Mouse (Mus musculus): ENCODE measurements around the gene Spg7.
"Not testable (repeated sequence)": the region's sequence is repeated elsewhere in the genome, so short reads cannot be mapped to it uniquely, and the experiment has no call there.

The Spg7 gene

DNA sequence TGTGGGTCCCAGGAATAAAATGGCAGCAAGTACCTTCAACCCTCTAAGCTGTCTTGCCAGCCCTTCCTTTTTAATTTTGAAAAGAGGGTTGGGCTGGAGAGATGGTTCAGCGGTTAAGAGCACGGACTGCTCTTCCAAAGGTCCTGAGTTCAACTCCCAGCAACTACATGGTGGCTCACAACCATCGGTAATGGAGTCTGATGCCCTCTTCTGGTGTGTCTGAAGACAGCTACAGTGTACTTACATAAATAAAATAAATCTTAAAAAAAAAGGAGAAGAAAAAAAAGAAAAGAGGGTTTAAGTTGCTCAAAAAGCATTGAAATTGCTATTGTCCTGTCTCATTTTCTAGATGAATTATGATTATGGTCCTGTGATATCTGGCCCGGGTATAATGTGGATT is 38.5 kb downstream of the Spg7 start:
- DNase-seq, result no peak

DNA sequence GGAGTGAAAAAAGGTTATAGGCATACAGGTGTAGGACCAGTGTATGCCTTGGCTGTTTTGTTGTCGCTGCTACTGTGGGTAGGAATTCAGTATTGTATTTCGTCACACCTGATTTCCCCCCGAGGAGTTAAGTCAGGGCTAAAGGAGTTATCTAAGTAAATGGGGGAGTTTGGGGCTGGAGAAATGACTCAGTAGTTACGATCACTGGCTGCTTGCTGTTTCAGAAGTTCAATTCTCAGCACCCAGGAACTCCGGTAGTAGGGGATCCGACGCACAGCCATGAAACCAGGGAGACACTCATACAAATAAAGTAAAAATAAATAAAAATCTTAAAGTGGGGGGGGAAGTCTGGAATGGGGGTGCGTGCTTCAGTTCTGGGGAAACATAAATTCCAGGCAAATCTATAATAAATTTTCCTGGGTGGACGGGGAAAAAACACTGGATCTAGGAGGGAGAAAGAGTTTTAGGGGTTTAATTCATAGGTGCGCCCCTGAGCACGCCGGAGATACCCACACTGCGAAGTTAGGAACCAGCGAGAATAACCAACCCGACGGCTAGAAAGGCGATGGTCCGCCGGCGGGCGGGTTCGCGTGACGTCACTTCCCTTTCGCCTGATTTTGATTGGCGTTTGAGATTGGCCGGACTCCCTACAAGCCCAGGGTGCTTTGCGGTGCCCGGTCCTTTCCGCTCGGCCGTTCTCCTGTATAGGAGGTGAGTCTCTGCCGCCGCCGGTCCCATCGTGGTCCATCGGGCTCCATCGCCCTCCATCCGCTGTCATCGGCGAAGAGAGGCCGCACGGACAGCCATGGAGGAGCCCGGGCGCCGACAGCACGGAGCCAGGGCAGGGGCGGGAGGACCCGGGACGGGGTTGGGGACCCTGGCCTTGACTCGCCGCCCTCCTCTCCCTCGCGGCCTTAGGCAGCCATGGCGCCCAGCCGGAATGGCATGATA is 39.3 kb downstream of the Spg7 start, which contains the start of gene Rpl13:
Gene Rpl13 (plus strand): TSS at position 616 of the 951 bp plus-strand sequence.
- DNase-seq, result peak; percentile 100

DNA sequence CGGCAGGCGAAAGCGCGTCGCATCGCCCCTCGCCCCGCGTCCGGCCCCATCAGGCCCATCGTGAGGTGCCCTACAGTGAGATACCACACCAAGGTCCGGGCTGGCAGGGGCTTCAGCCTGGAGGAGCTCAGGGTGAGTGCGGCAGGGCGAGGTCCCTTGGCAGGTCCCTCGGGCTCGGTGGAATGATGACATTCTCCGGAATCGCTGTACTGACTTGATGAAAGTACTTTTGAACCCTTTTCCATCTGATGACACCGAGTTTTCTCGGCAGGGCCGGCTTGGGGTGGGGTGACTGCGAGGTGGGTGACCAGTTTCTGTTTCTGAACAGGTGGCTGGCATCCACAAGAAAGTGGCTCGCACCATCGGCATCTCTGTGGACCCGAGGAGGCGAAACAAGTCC is 40.1 kb downstream of the Spg7 start:
- DNase-seq, result not testable (repeated sequence)

DNA sequence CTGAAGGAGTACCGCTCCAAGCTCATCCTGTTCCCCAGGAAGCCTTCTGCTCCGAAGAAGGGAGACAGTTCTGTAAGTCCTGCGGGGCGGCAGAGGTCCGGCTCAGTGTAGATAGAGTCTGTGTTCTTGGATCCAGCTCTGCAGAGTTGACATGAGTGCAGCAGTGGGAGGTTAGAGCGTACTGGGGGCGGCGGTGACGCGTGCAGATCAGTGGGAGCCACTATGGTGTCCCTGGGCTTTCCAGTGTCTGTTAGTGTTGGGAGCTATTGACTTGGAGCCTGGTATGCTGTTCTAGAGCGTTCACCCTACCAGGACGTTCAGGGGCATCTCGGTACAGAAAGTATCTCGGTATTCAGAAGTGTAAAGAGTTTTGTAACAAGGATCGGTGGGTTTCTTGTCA is 40.5 kb downstream of the Spg7 start:
- no peak for DNase-seq

DNA sequence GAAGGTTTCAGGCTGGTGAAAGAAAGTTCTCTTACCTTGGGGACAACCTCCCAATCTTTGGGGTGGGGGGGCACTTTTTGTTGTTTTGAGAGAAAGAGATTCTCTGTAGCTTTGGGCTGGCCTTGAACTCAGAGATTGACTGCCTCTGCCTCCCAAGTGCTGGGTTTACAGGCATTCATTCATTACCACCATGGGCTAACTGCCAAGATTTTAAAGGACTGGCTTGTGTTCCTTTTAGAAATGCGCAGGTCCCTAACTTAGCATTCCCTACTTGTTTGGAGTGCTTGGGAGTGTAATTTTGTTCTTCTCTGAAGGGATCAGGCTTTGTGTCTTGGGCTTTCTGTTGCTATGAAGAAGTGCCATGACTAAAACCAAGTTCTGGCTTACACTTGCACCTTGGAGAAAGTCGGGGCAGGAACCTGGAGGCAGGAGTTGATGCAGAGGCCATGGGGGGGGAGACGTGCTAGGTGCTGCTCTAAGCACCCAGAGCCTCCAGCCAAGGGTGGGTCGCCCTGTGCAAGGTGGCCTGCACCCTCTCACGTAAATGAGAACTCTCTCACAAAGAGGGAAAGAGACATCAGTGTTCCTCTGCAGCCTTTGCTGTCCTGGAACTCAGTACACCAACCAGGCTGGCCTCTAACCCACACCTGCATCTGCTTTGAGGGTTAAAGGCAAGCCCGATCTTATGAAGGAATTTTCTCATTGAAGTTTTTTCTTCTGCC is 41.5 kb downstream of the Spg7 start:
- DNase-seq, result no peak

DNA sequence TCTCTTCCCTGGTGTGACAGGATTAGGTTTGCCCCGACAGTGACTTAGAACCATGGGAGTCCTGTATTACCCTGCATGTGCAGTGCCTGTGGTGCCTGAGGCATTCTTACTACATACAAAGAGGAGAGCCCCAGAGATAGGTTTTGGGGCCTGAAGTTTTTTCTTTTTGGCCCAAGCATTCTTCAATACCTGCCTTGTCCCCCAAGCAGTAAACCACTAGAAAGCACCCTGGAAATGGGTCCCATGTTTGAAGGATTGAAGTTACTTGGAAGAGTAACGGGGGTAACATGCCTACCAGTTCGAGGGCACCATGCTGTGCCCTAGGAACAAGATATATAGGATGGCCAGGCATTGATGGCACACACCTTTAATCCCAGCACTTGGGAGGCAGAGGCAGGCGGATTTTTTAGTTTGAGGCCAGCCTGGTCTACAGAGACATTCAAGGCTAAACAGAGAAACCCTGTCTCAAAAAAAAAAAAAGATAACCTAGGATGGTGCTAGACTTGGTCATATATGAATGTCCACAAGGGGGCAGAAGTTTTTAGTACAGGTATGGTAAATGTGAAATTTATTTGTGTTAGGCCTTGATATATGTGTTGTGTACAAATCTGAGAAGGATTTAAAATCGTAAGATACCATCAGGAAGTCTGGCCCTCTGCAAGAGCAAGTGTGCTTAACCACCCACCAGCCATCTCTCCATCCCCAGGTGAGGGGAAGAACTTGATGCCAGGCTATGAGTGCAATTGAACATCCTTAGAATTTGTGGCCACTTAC is 43.0 kb downstream of the Spg7 start:
- DNase-seq, result no peak

DNA sequence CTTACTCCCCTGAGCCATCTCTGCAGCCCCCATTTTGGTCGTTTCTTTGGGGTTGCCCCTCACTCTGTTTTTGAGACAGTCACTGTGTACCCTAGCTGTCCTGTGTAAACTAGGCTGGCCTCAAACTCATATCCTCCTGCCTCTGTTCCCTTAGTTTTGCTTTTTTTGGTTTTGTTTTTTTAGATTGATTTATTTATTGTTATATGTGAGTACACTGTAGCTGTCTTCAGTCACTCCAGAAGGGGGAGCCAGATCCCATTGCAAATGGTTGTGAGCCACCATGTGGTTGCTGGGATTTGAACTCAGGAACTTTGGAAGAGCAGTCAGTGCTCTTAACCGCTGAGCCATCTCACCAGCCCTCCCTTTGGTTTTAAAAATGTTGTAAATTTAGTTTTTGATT is 43.8 kb downstream of the Spg7 start:
- no peak for DNase-seq

DNA sequence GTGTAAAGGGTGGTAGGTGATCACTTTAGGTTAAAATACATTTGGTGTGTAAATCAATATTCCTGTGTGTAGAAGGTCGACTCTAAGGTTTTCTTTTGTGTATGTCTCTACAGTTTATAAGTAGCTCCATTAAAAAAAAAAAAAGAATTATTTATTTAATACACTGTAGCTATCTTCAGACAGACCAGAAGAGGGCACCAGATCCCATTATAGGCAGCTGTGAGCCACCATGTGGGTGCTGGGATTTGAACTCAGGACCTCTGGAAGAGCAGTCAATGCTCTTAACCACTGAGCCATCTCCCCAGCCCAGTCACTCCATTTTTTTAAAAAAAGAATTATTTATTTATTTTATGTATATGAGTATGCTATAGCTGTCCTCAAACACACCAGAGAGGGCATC is 45.3 kb downstream of the Spg7 start:
- no peak for DNase-seq

DNA sequence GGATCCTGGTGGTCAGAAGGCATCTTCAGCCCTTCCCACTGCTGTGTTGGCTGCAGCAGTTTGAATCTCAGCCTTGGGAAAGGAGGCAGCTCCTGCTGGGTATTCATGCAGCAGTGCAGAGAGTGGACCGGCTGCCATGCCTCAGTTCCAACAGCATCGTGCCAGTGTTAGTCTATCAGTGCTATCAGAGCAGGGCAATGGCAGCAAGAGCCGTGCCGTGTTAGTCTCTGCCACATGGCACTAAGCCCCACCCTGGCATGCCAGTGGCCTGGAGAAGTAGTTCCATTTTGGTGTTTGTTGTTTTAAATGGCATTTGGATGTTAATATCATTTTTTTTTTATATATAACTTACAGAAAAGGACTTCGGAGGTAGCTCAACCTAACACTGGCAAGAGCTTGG is 46.2 kb downstream of the Spg7 start:
- no peak for DNase-seq

DNA sequence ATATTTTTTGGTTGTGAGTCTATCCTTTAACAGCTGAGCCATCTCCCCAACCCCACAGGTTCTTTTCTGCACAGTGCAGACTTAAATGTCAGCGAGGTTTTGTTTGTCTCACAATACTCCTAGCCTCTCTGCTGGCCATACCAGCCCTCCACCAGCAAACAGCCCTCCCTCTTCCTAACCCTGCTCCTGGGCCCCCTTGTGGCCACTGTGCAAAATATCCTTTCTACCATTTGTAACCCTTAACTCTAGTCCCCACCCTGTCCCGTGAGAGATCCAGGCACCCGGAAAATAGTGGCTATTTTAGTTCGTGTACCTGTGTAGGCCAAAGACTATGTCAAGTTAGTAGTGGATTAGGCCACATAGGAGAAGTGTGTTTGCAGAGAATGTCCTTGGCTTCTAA is 47.9 kb downstream of the Spg7 start:
- no peak for DNase-seq

DNA sequence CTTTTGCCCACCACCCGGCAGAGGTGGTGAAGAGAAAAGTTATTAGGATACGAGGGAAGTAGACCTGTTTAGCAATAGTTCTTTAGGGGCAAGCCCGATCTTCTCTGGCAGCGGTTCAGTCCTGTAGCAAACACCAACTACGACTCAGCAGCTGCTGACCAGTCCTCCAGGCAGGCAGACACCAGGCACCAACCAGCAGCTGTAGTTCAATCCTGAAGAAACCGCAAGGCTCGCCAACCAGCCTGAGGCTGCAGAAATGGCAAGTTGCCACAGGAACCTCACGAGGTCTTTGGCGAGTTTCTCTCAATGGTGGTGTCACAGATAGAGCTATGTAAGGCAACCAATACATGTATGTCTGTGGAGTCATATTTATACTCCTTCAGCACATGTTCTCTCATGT is 50.1 kb downstream of the Spg7 start:
- no peak for DNase-seq

DNA sequence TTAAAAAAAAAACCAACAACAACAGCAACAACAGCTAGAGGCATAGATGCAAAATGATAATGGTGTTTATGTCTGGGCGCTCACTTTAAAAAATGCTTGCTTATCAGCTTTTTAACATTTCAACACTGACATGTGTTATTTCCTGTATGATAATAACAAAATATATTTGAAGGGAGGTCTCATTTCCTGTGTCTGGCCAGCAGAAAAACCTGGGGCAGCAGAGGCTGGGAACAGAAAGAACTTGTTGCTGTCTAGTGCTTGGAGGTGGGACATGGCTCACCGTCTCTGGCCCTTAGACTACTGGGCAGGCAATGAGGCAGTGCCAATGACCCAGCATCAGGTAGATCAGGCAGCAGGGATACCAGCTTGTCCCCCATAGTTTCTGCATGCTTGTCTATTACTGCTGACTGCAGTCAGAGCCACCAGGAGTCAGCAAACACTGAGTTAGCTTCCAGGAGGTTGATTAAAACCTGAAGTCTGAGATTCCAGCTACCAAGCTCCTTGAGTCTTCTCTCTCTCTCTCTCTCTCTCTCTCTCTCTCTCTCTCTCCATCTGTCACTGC is 51.2 kb downstream of the Spg7 start:
- no peak for DNase-seq

DNA sequence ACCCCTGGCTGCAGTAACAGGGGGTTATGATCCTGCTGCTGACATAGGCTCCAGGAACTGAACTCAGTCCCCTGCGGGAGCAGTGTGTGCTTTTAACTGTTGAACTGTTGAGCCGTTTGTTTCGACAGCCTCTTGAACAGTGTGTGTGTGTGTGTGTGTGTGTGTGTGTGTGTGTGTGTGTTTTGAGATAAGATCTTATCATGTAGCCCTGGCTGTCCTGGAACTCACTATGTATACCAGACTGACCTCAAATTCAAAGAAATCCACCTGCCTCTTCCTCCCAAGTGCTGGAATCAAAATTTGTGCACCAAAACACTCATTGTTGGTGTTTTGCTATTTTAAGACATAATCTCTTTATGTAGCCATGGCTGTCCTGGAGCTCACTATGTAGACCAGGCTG is 51.9 kb downstream of the Spg7 start:
- no peak for DNase-seq

DNA sequence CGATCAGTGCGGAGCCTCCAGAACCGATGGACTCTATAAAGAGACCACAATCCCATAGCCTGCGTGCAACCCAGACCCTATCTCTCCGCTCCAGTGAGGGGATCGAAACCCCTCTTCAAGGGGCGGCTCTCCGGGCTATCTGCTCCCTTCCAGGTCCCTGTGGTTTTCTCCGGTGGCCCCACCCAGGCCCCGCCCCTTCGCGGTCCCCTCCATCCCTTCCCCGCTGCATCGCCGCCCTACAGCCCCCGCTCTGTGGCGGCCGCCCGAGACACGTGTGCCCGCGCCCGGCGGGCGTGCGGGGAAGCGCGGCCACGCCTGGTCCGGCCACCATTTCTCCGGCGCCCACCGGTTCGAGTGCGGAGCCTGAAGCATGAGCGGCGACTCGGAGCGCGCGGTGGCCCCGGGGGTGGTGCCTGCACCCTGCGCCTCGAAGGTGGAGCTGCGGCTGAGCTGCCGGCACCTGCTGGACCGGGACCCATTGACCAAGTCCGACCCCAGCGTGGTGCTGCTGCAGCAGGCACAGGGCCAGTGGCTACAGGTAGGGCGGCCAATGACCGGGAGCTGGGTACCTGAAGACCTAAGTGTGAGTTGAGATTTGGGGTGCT is 54.5 kb downstream of the Spg7 start, which contains the start of gene Cpne7:
Gene Cpne7 (plus strand): TSS at position 248 of the 605 bp plus-strand sequence.
- no peak for DNase-seq

DNA sequence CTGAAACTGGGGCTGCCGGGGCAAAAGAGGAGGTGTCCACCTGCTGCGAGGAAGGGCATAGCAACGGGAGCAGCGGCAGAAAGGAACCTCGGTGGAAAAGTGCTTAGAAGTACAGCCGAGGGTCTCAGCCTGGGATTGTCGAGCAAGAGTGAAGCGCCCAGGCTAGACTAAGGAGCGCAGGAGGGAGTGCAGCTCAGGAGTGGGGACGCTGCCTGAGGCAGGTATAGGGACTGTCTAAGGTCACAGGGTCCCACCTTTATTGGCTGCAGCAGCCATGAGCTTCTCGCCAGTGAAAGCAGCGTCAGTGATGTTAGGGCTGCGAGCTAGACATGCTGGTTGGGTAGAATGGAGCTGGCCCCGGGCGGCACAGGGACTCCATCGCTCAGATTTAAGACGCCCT is 55.0 kb downstream of the Spg7 start:
- no peak for DNase-seq

DNA sequence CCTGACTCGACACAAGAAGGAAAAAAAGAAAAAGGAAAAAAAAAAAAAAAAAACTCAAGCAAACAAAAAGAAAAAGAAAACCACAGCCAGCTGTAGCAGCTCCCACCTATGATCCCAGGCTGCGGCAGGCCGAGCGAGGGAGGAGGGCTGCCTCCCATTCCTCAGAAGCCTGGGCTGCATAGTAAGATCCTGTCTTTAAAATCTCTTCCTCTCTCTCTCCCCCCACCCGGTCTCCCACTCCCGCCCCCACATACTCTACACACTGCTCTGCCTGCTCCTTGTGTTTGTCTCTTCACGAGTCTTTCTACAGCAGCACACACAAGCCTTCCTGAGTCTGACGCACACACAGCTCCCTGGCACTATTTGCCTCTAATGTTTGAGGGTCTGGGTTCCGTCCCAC is 59.3 kb downstream of the Spg7 start:
- no peak for DNase-seq

DNA sequence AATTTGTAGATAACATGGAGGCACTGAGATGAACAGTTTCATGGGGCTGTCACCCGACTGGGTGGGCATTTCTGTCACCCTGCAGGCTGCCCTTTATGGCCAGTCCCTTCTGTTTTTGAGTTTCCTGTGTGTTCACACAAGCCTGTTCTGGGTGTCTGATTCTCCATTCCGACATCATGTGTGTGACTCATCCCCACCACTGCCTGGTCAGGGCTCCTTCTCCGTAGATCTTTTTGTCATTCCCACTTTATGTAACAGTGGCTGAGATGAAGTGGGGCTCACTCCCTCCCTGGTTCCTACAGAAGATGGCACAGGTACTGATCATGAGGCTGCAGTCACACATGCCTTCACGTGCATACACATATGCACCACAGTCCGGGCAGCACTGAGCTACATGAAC is 59.9 kb downstream of the Spg7 start:
- DNase-seq, result no peak

DNA sequence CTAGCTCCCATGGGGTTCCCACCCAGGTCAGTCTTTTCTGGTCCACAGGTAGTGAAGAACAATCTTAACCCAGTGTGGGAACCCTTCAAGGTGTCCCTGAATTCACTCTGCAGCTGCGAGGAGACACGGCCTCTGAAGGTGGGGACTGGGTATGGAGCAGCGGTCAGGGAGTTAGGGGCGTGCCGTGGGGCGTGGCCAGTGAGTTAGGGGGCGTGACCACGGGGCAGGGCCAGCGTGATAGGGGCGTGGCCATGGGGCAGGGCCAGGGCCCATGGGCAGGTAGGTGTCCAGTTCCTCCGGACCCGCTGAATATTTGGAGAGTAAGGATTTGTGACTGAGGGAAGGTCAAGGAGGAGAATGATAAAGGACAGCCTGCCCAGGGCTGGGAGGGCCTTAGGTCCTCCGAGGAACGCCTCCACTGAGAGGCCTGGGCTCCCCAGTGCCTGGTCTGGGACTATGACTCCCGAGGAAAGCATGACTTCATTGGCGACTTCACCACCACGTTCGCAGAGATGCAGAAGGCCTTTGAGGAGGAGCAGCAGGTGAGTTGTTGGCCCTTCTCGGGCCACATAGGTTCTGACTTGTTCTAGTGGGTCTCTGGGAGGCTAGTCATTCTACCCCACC is 63.6 kb downstream of the Spg7 start:
- DNase-seq, result no peak

DNA sequence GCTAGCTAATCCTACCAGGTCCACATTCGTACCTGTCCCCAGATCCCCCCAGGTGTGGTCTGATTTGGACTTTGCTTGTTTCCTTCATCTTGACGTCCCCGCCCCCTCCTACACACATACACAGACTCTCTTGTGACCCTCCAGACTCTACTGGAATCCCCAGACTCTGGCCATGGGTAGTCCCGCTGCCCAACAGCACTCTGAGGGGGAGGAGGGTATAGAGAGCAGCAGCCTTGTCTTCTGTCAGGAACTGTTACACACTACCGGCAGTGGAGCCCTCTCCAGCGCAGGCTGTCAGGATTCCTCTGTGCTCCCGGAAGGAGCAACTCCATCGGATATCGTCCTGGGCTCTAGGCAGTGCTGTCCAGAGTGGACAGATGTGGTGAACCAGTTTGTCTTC is 68.3 kb downstream of the Spg7 start:
- DNase-seq, result peak; percentile 93

DNA sequence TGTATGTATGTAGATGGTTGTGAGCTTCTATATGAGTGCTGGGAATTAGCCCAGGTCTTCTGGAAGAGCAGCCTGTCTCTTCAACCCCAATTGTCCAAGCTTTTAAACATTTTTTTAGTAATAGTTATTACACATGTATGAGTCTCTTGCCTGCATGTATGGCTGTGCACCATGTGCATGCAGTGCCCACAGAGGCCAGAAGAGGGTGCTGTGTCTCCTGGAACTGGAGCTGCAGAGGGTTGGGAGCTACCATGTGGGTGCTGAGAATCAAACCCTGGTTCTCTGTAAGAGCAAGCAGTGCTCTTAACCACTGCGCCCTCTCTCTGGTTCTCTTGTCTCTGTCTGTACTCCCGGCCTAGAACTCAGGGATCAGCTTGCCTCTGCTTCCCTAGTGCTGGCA is 70.2 kb downstream of the Spg7 start:
- DNase-seq, result no peak

DNA sequence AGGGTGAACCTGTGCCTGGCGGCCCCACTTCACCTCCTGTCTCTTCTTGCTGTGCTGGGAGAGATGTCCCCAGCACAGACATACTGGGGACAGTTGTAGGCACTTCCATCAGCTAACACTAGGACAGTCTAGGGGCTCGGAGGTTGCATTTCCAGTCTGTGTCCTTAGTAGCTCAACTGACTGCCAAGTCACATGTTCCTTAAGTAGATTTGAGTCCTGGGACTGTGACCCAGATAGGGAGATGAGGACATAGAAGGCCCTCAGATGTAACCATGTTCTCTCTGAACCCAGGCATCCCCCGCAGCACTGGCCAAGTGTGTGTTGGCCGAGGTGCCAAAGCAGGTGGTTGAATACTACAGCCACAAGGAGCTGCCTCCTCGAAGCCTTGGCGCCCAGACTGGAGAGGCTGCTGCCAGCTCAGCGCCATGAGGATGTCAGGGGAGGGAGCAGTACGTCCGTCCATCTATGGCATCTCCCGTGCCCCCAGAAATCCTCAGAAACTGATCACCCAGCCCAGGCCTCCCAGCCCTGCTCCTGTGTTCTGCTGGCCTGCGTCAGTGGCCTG is 71.5 kb downstream of the Spg7 start:
- peak; percentile 92 for DNase-seq

DNA sequence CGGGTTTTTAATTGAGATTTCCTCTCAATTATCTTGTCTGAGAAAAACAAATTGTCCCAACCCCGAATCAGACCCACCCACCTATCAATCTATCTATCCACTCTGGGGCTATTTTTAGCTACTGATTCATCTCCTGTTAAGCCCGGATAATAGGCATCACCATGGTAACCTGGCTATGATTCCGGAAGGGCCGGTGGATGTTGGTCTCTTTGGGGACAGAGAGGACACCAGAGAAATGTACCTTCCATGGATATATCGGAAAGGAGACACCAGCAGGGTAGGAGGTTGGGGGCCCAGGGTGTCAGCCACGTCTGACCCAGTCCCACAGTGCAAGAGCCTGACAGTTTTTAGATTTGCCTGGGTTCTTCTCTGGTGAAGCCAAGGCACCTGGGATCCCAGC is 72.7 kb downstream of the Spg7 start:
- peak; percentile 90 for DNase-seq
